Mouse (Mus musculus) myocyte (in vitro differentiated cells): ENCODE measurements at regions not wholly inside any gene's neighbourhood (a gene's known extent, or its start where the extent isn't known, plus 50 kb on each side); places are given as distances from the start of the nearest gene placed in this dataset.

Source experiments
- CEBPB ChIP-seq: IDR thresholded peaks from 2 replicates; pipeline ENCODE4 v1.6.1; 2011; ENCODE audit warnings: mild to moderate bottlenecking, moderate library complexity; ENCODE audit not compliant: poor library complexity, insufficient read depth, severe bottlenecking
- E2F4 ChIP-seq: IDR thresholded peaks from one replicate; pipeline ENCODE4 v1.6.1; 2011; ENCODE audit warnings: mild to moderate bottlenecking, control low read depth, moderate library complexity; ENCODE audit not compliant: insufficient read depth
- MAX ChIP-seq: IDR thresholded peaks from one replicate; pipeline ENCODE4 v1.6.1; 2011; ENCODE audit warnings: low read depth, mild to moderate bottlenecking, control low read depth
- MYOD1 ChIP-seq, 3 experiments: IDR thresholded peaks; one replicate each; pipeline ENCODE4 v1.6.1; 2011; ENCODE audit warnings: control low read depth in 2 of 3, low read depth in 2 of 3, mild to moderate bottlenecking in 2 of 3, moderate library complexity in 1 of 3; ENCODE audit not compliant: insufficient read length in 2 of 3, control insufficient read depth in 1 of 3
- MYOG ChIP-seq, 3 experiments: IDR thresholded peaks; one replicate each; pipeline ENCODE4 v1.6.1; 2011; ENCODE audit warnings: control low read depth in 2 of 3, low read depth in 2 of 3, mild to moderate bottlenecking in 2 of 3; ENCODE audit not compliant: insufficient read length in 2 of 3, control insufficient read depth in 1 of 3, insufficient read depth in 1 of 3
- POLR2A ChIP-seq: IDR thresholded peaks from one replicate; pipeline ENCODE4 v1.6.1; 2011; ENCODE audit warnings: low read depth, mild to moderate bottlenecking, control low read depth, moderate library complexity; ENCODE audit not compliant: insufficient read length
- POLR2AphosphoS2 ChIP-seq: IDR thresholded peaks from one replicate; pipeline ENCODE4 v1.6.1; 2011; ENCODE audit warnings: low read depth, control low read depth; ENCODE audit not compliant: insufficient read length
- REST ChIP-seq: IDR thresholded peaks from one replicate; pipeline ENCODE4 v1.6.1; 2011; ENCODE audit warnings: mild to moderate bottlenecking, control low read depth, moderate library complexity; ENCODE audit not compliant: insufficient read depth, insufficient read length
- SRF ChIP-seq: IDR thresholded peaks from one replicate; pipeline ENCODE4 v1.6.1; 2011; ENCODE audit warnings: low read depth; ENCODE audit not compliant: control insufficient read depth, insufficient read length
- TCF12 ChIP-seq: IDR thresholded peaks from one replicate; pipeline ENCODE4 v1.6.1; 2011; ENCODE audit warnings: mild to moderate bottlenecking, control low read depth; ENCODE audit not compliant: poor library complexity, insufficient read depth, severe bottlenecking
- TCF3 ChIP-seq: IDR thresholded peaks from one replicate; pipeline ENCODE4 v1.6.1; 2011; ENCODE audit warnings: low read depth, control low read depth; ENCODE audit not compliant: insufficient read length
- USF1 ChIP-seq: IDR thresholded peaks from one replicate; pipeline ENCODE4 v1.6.1; 2011; ENCODE audit warnings: low read depth, mild to moderate bottlenecking, control low read depth, moderate library complexity

DNA sequence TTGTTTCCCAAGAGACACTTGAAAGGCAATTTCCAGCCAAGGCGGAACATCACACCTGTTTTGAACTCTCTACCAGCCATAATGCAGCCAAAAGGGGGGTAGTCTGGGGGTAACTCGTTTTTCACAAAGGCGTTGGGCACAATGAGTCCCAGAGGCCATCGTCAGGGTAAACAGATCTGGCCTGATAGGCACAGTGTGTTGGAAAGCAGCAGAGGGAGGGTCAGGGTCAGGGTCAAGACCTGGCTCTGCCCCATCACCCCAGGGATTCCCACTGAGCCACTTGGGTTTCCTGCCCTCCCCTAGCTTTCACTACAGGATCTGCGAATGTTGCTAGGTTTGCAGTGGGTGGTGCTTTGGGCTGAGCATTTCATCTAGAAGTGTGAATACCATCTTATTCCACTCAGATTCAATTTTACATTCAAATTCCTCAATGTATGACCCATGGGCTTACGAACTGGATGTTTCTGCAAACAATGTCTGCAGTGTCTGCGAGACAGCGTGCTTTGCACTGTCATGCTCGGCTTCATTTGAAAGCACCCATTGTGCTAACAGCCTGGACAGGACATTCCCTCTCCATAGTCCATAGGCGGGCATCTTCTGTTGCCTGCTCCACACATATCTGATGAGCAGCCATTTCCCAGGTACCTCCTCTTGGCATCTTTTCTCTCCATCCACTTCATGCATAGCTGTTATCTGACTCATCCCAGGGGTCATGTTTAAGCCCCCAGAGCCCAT is 181.9 kb upstream of the Cxcl12 start:
- TF ChIP-seq REST (no peak), TCF12 (no peak), USF1 (no peak), E2F4 (no peak), POLR2A (no peak), MYOG (IDR thresholded peaks at IDR 0.05; ENCODE audit: control insufficient read depth in 1 of 3, insufficient read depth in 1 of 3, insufficient read length in 2 of 3, low read depth in 2 of 3) (no peak), SRF (no peak), CEBPB (no peak), POLR2AphosphoS2 (no peak), MYOD1 (IDR thresholded peaks at IDR 0.05; ENCODE audit: control insufficient read depth in 1 of 3, insufficient read length in 2 of 3, low read depth in 2 of 3) (no peak), MAX (no peak), TCF3 (no peak)
